Mouse (Mus musculus) lung, postnatal 0 days (tissue): ENCODE results near the gene Olfr958.

Experiments used
- CTCF ChIP-seq: IDR thresholded peaks from 2 replicates; pipeline ENCODE4 v1.5.1; 2016; ENCODE audit warnings: antibody characterized with exemption, mild to moderate bottlenecking
- EP300 ChIP-seq: IDR thresholded peaks from 2 replicates; pipeline ENCODE4 v1.6.1; 2016; ENCODE audit warnings: antibody characterized with exemption, mild to moderate bottlenecking, control low read depth

DNA sequence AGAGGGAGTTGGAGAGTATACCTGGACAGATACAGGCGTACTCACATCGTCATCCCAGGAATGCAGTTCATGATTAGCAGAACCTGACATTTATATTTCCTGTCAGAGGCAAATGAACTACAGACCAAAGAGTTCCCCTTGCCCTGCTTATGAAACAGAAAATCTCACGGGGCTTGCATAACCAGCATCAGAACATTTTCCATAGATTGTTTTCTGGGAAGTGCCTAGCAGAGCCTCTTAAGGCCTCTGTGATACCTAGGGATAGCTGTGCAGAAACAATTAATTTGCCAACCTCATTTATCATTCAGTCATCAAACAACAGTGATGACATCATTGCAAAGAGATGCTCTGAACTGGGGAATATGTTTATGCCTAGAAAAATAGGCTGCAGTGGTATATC is 21.6 kb upstream of the Olfr958 start, which contains the start of gene Olfr959:
- TF ChIP-seq CTCF (no peak), EP300 (no peak)
